Mouse (Mus musculus) megakaryocyte progenitor cell, adult 5-6 weeks (primary cell): ENCODE measurements at regions not wholly inside any gene's neighbourhood (a gene's known extent, or its start where the extent isn't known, plus 50 kb on each side); places are given as distances from the start of the nearest gene placed in this dataset.
A peak's percentile ranks its signal among the peaks of the same experiment; 100 is the strongest.

Experiments
- ATAC-seq: replicated peaks from 2 replicates; pipeline ENCODE4 v1.8.0; 2016; ENCODE audit warnings: mild to moderate bottlenecking, moderate TSS enrichment, inconsistent platforms; ENCODE audit not compliant: poor library complexity

GRCm38 (mm10) chr5:12922889-12923288 is 202.3 kb upstream of the Sema3a start:
- no peak for ATAC-seq

- no peak for ATAC-seq
Measured at GRCm38 (mm10) chr5:12925466-12925865, 199.7 kb upstream of the Sema3a start.

- ATAC-seq = no peak
Measured at GRCm38 (mm10) chr5:12926289-12926688, 198.9 kb upstream of the Sema3a start.

- no peak for ATAC-seq
Measured at GRCm38 (mm10) chr5:12927247-12927646, 198.0 kb upstream of the Sema3a start.

GRCm38 (mm10) chr5:12937052-12937451 is 188.2 kb upstream of the Sema3a start:
- 0 out of 2 replicates have a peak, but pooled peaks have one; percentile 11 for ATAC-seq

- no peak for ATAC-seq
Measured at GRCm38 (mm10) chr5:12938162-12938852, 186.9 kb upstream of the Sema3a start.

GRCm38 (mm10) chr5:12944554-12944953 is 180.7 kb upstream of the Sema3a start:
- ATAC-seq = peak; percentile 65

- ATAC-seq = no peak
Measured at GRCm38 (mm10) chr5:12948472-12948871, 176.7 kb upstream of the Sema3a start.

GRCm38 (mm10) chr5:12970987-12971386 is 154.2 kb upstream of the Sema3a start:
- no peak for ATAC-seq

GRCm38 (mm10) chr5:12973701-12974100 is 151.5 kb upstream of the Sema3a start:
- no peak for ATAC-seq

GRCm38 (mm10) chr5:12976015-12976742 is 149.0 kb upstream of the Sema3a start:
- ATAC-seq = peak; percentile 83

GRCm38 (mm10) chr5:12977875-12978274 is 147.3 kb upstream of the Sema3a start:
- ATAC-seq = peak; percentile 54

- ATAC-seq = no peak
Measured at GRCm38 (mm10) chr5:12993826-12994225, 131.4 kb upstream of the Sema3a start.

- ATAC-seq = 0 out of 2 replicates have a peak, but pooled peaks have one; percentile 50
Measured at GRCm38 (mm10) chr5:12997440-12997839, 127.8 kb upstream of the Sema3a start.

- no peak for ATAC-seq
Measured at GRCm38 (mm10) chr5:13007132-13007531, 118.1 kb upstream of the Sema3a start.

- ATAC-seq = no peak
Measured at GRCm38 (mm10) chr5:13022270-13022669, 102.9 kb upstream of the Sema3a start.

- no peak for ATAC-seq
Measured at GRCm38 (mm10) chr5:13033332-13033731, 91.9 kb upstream of the Sema3a start.

GRCm38 (mm10) chr5:13036127-13036526 is 89.1 kb upstream of the Sema3a start:
- ATAC-seq = no peak

GRCm38 (mm10) chr5:13058883-13059423 is 66.3 kb upstream of the Sema3a start:
- no peak for ATAC-seq

- ATAC-seq = no peak
Measured at GRCm38 (mm10) chr5:13066942-13067341, 58.3 kb upstream of the Sema3a start.
